Mouse (Mus musculus): ENCODE results near the gene Mgam. TPM values are rescaled to one million over a fixed set of nuclear protein-coding genes. Genes with fewer than 3 reads are reported as not detected.

Mgam gene
- not detected for total RNA-seq (2023)

GRCm38 (mm10) chr6:40628406-40629000 lies at the start of gene Mgam:
Gene Mgam, plus strand, starts transcription at chr6:40628831.

DNA sequence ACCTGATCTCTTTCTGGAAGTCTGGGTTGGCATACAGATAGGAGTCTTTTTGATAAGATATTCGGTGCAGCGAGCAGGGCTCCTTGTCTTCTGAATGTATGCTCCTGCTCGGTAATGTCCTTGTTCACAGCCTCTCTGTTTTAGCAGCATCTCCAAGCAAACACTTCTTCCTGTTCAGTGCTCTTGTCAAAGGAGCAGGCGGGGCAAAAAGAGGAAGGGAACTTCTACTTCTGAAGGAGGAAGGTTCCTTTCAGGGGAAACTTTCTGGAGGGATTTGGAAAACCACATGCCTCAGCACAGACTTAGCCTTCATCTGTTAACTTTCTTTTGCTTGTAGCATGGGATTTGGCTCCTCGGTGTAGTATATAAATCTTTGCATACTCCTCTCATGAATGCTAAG lies 43.0 kb upstream of the Mgam start, which contains the start of gene Clec5a:
Gene Clec5a (minus strand): TSS at position 177 of the 400 bp plus-strand sequence.

GRCm38 (mm10) chr6:40613260-40613852 lies 15.3 kb upstream of the Mgam start, which contains the start of gene Tas2r138:
Gene Tas2r138, minus strand, starts transcription at chr6:40613310.

Other genes starting within 250 kb of the Mgam start
- 10 to 100 TPM; 13.9 to 15.1 TPM for gene E330009J07Rik, start 192.7 kb upstream of the Mgam start, total RNA-seq (2023)
- not detected for gene Wee2, start 189.7 kb upstream of the Mgam start, total RNA-seq (2023)
- 10 to 100 TPM; 93.1 to 99.4 TPM for gene Ssbp1, start 157.5 kb upstream of the Mgam start, total RNA-seq (2023)
- gene Tas2r137, start 137.6 kb upstream of the Mgam start, total RNA-seq (2023) = 1 to 10 TPM in 1 of 2 experiments, not detected in 1; 1.0 TPM
- gene Tas2r108, start 135.3 kb upstream of the Mgam start, total RNA-seq (2023) = under 1 TPM in 1 of 2 experiments, not detected in 1; 0.73 TPM
- not detected for gene Prss37, start 109.3 kb upstream of the Mgam start, total RNA-seq (2023)
- not detected for gene Olfr461, start 73.8 kb upstream of the Mgam start, total RNA-seq (2023)
- not detected for gene Olfr460, start 59.3 kb upstream of the Mgam start, total RNA-seq (2023)
- not detected for gene Clec5a, start 43.0 kb upstream of the Mgam start, total RNA-seq (2023)
- gene Tas2r138, start 15.5 kb upstream of the Mgam start, total RNA-seq (2023) = not detected